Mouse (Mus musculus): ENCODE data around the gene Ccdc186. TPM values are rescaled to one million over a fixed set of nuclear protein-coding genes. Genes with fewer than 3 reads are reported as not detected.

Ccdc186 gene
- 25.5 TPM for polyA plus RNA-seq (2017; shearing (Covaris generic))

GRCm38 (mm10) chr19:56821798-56822447 lies at the start of gene Ccdc186:
Gene Ccdc186, minus strand, starts transcription at chr19:56822190.

GRCm38 (mm10) chr19:56826047-56826631 lies 4.1 kb upstream of the Ccdc186 start, which contains the start of gene Tdrd1:
Gene Tdrd1, plus strand, starts transcription at chr19:56826209.

Other genes starting within 250 kb of the Ccdc186 start
- not detected for gene Adrb1, start 100.0 kb downstream of the Ccdc186 start, polyA plus RNA-seq (2017; shearing (Covaris generic))
- not detected for gene Tdrd1, start 4.0 kb upstream of the Ccdc186 start, polyA plus RNA-seq (2017; shearing (Covaris generic))
- gene Vwa2, start 52.1 kb upstream of the Ccdc186 start, polyA plus RNA-seq (2017; shearing (Covaris generic)), result not detected
- not detected for gene Afap1l2, start 186.0 kb upstream of the Ccdc186 start, polyA plus RNA-seq (2017; shearing (Covaris generic))